Mouse (Mus musculus) myocyte (in vitro differentiated cells): ENCODE results near the gene Acvrl1. TPM values are rescaled to one million over a fixed set of nuclear protein-coding genes. Genes with fewer than 3 reads are reported as not detected.
A peak's percentile ranks its signal among the peaks of the same experiment; 100 is the strongest.

ENCODE experiments used
- H3K27me3 ChIP-seq: one replicate; pipeline ENCODE4 v1.6.1; 2011; ENCODE audit not compliant: control insufficient read depth, insufficient read depth, insufficient read length
- H3K36me3 ChIP-seq: one replicate; pipeline ENCODE4 v1.6.1; 2011; ENCODE audit not compliant: control insufficient read depth, insufficient read depth
- H3K4me2 ChIP-seq: one replicate; pipeline ENCODE4 v1.6.1; 2011; ENCODE audit warnings: low read depth, control low read depth
- H3K4me3 ChIP-seq: one replicate; pipeline ENCODE4 v1.5.1; 2011; ENCODE audit warnings: mild to moderate bottlenecking, control low read depth, moderate library complexity
- H3K79me2 ChIP-seq: one replicate; pipeline ENCODE4 v1.6.1; 2011; ENCODE audit not compliant: control insufficient read depth, insufficient read depth
- H3ac ChIP-seq: one replicate; pipeline ENCODE4 v1.6.1; 2011; ENCODE audit not compliant: control insufficient read depth, insufficient read length
- CEBPB ChIP-seq: IDR thresholded peaks from 2 replicates; pipeline ENCODE4 v1.6.1; 2011; ENCODE audit warnings: mild to moderate bottlenecking, moderate library complexity; ENCODE audit not compliant: poor library complexity, insufficient read depth, severe bottlenecking
- E2F4 ChIP-seq: IDR thresholded peaks from one replicate; pipeline ENCODE4 v1.6.1; 2011; ENCODE audit warnings: mild to moderate bottlenecking, control low read depth, moderate library complexity; ENCODE audit not compliant: insufficient read depth
- MAX ChIP-seq: IDR thresholded peaks from one replicate; pipeline ENCODE4 v1.6.1; 2011; ENCODE audit warnings: low read depth, mild to moderate bottlenecking, control low read depth
- MYOD1 ChIP-seq, 3 experiments: IDR thresholded peaks; one replicate each; pipeline ENCODE4 v1.6.1; 2011; ENCODE audit warnings: control low read depth in 2 of 3, low read depth in 2 of 3, mild to moderate bottlenecking in 2 of 3, moderate library complexity in 1 of 3; ENCODE audit not compliant: insufficient read length in 2 of 3, control insufficient read depth in 1 of 3
- MYOG ChIP-seq, 3 experiments: IDR thresholded peaks; one replicate each; pipeline ENCODE4 v1.6.1; 2011; ENCODE audit warnings: control low read depth in 2 of 3, low read depth in 2 of 3, mild to moderate bottlenecking in 2 of 3; ENCODE audit not compliant: insufficient read length in 2 of 3, control insufficient read depth in 1 of 3, insufficient read depth in 1 of 3
- POLR2A ChIP-seq: IDR thresholded peaks from one replicate; pipeline ENCODE4 v1.6.1; 2011; ENCODE audit warnings: low read depth, mild to moderate bottlenecking, control low read depth, moderate library complexity; ENCODE audit not compliant: insufficient read length
- POLR2AphosphoS2 ChIP-seq: IDR thresholded peaks from one replicate; pipeline ENCODE4 v1.6.1; 2011; ENCODE audit warnings: low read depth, control low read depth; ENCODE audit not compliant: insufficient read length
- REST ChIP-seq: IDR thresholded peaks from one replicate; pipeline ENCODE4 v1.6.1; 2011; ENCODE audit warnings: mild to moderate bottlenecking, control low read depth, moderate library complexity; ENCODE audit not compliant: insufficient read depth, insufficient read length
- SRF ChIP-seq: IDR thresholded peaks from one replicate; pipeline ENCODE4 v1.6.1; 2011; ENCODE audit warnings: low read depth; ENCODE audit not compliant: control insufficient read depth, insufficient read length
- TCF12 ChIP-seq: IDR thresholded peaks from one replicate; pipeline ENCODE4 v1.6.1; 2011; ENCODE audit warnings: mild to moderate bottlenecking, control low read depth; ENCODE audit not compliant: poor library complexity, insufficient read depth, severe bottlenecking
- TCF3 ChIP-seq: IDR thresholded peaks from one replicate; pipeline ENCODE4 v1.6.1; 2011; ENCODE audit warnings: low read depth, control low read depth; ENCODE audit not compliant: insufficient read length
- USF1 ChIP-seq: IDR thresholded peaks from one replicate; pipeline ENCODE4 v1.6.1; 2011; ENCODE audit warnings: low read depth, mild to moderate bottlenecking, control low read depth, moderate library complexity
- polyA plus RNA-seq: library from polyadenylated mRNA; unstranded; fragments of >200 nt; fragmentation: generic; extraction: Trizol; gene quantifications from one replicate; pipeline ENCODE4 v1.2.1, GENCODE M21; 2012; ENCODE audit warnings: missing spikeins

Acvrl1 gene
- polyA plus RNA-seq, 1 experiment, result 0.10 TPM

DNA sequence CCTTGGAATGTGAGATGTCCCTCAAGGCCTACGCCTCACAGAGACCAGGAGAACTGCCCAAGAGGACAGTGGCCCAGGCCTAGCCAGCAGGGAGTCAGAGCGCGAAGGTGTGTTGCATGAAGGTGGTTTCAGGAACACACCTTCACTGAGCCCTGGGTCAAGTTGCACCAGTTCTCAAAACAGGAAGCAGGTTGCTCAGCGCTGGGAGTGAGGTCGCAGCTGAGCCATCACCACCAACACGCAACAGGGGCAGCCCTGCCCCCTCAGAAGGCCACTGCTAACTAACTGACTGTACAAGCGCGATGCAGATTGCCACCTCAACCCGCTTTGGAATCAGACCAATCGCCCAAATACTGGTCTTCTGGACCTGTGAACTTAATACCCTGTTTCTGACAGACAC, 43.8 kb upstream of the Acvrl1 start:
- H3K4me3 ChIP-seq, result no peak overlapping the region
- H3K4me2 ChIP-seq, result no peak overlapping the region
- no peaks in the 10 kb centered on the region for H3K36me3 ChIP-seq
- no peak for TF ChIP-seq REST
- TF ChIP-seq MAX, result no peak
- TF ChIP-seq MYOG (IDR thresholded peaks at IDR 0.05; ENCODE audit: control insufficient read depth in 1 of 3, insufficient read depth in 1 of 3, insufficient read length in 2 of 3, low read depth in 2 of 3), result no peak
- TF ChIP-seq MYOD1 (IDR thresholded peaks at IDR 0.05; ENCODE audit: control insufficient read depth in 1 of 3, insufficient read length in 2 of 3, low read depth in 2 of 3), result no peak
- TF ChIP-seq USF1, result no peak
- no peak for TF ChIP-seq E2F4
- no peak for TF ChIP-seq TCF12
- no peak for TF ChIP-seq CEBPB
- TF ChIP-seq POLR2AphosphoS2, result no peak
- no peak for TF ChIP-seq POLR2A
- TF ChIP-seq TCF3, result no peak
- TF ChIP-seq SRF, result no peak
- no peaks in the 10 kb centered on the region for H3K79me2 ChIP-seq
- no peak overlapping the region for H3ac ChIP-seq
- H3K27me3 ChIP-seq, result peaks cover 56% of the 10 kb centered on the region

DNA sequence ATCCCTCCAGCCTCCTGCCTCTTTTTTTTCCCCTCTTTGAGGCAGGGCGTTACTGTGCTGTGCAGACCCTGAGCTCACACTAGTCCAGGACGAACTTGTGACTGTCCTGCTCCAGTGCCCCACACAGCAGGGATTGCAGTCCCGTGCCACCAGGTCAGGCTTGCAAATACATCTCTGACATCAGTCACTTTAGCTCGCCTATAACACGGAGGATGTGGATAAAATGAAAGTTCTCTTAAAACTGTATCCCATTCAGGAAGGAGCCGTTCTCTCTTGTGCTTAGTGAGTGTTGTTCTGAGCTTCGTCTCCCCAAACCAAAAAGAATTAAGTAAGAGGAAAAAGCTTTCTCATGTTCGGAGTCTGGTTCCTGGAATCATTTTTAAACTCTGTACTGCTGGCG, 41.9 kb upstream of the Acvrl1 start:
- no peak for TF ChIP-seq USF1

DNA sequence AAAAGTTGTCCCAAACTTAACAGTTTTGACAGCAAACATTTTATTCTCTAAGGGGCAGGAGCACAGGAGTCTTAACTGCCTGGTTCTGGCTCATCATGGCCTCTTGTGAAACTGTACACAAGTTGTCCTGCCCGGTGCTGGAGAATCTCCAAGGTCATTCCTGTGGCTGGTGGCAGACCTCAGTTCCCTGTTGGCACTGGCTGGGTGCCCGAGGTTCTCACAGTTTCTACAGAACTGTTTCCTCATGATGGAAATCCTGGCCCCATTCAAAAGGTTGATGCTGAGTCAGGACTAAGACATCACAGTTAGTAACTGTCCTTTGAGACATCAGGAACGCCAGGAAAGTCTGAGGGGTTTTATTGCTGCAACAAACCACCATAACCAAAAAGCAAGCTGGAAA, 41.4 kb upstream of the Acvrl1 start:
- no peaks in the 10 kb centered on the region for H3K79me2 ChIP-seq
- H3ac ChIP-seq, result no peak overlapping the region
- peaks cover 58% of the 10 kb centered on the region for H3K27me3 ChIP-seq
- H3K36me3 ChIP-seq, result no peaks in the 10 kb centered on the region
- peak overlapping the region; percentile 49 for H3K4me2 ChIP-seq
- H3K4me3 ChIP-seq, result no peak overlapping the region
- TF ChIP-seq TCF3, result no peak
- 0 out of 2 replicates have a peak, but pooled peaks have one; percentile 25 for TF ChIP-seq CEBPB

More for the DNA sequence above, 41.9 kb upstream of the Acvrl1 start:
- Histone ChIP-seq H3K4me3 (no peak overlapping the region), H3K79me2 (no peaks in the 10 kb centered on the region), H3K4me2 (peak overlapping the region; percentile 49), H3K27me3 (peaks cover 53% of the 10 kb centered on the region), H3ac (no peak overlapping the region), H3K36me3 (no peaks in the 10 kb centered on the region)

DNA sequence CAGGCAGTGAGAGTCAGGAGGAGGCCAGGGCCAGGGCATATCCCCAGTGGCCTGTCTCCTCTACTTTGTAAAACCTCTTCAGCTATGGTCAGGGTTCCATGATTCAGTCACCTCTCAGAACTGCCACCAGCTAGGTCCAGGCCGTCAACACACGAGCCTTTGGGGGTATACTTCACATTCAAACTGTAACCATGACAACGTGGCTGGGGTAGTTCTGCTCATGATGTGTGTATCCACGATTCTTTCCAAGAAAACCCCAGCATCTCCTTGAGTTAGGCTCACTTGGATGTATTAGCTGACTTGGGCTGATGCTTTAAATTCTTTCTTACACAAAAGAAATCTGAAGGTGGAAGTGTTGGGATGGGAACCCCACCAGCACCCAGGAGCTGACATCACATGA, 40.0 kb upstream of the Acvrl1 start:
- Histone ChIP-seq H3K4me3 (no peak overlapping the region), H3K4me2 (no peak overlapping the region), H3K36me3 (no peaks in the 10 kb centered on the region), H3ac (no peak overlapping the region), H3K27me3 (peaks cover 55% of the 10 kb centered on the region), H3K79me2 (no peaks in the 10 kb centered on the region)
- TF ChIP-seq TCF12 (no peak), MYOG (IDR thresholded peaks at IDR 0.05; ENCODE audit: control insufficient read depth in 1 of 3, insufficient read depth in 1 of 3, insufficient read length in 2 of 3, low read depth in 2 of 3) (no peak)

DNA sequence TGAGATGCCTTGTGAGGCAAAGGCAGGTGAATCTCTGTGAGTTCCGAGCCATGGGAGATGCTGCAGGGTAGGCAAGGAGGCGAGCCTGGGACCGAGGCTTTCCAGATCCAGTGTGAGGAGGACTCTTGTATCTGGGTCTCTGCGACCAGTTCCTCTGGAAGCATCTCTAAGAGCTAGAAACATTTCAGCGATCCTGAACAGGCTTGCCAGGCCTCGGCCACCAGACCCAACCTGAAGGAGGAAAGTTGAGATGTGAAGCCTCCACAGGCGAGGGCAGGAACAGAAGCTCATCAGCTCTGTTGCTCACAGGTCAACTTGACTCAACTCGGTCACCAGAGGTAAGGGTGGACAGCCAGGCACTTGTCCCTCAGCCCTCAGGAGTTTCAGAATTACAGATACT, 36.8 kb upstream of the Acvrl1 start:
- no peaks in the 10 kb centered on the region for H3K36me3 ChIP-seq
- no peaks in the 10 kb centered on the region for H3K79me2 ChIP-seq
- TF ChIP-seq CEBPB (no peak), MAX (no peak), TCF3 (no peak), SRF (no peak), POLR2AphosphoS2 (no peak), TCF12 (no peak), E2F4 (no peak), MYOD1 (IDR thresholded peaks at IDR 0.05; ENCODE audit: control insufficient read depth in 1 of 3, insufficient read length in 2 of 3, low read depth in 2 of 3) (no peak), POLR2A (no peak)
- H3ac ChIP-seq, result no peak overlapping the region
- peaks cover 51% of the 10 kb centered on the region for H3K27me3 ChIP-seq
- H3K4me2 ChIP-seq, result no peak overlapping the region
- no peak overlapping the region for H3K4me3 ChIP-seq

DNA sequence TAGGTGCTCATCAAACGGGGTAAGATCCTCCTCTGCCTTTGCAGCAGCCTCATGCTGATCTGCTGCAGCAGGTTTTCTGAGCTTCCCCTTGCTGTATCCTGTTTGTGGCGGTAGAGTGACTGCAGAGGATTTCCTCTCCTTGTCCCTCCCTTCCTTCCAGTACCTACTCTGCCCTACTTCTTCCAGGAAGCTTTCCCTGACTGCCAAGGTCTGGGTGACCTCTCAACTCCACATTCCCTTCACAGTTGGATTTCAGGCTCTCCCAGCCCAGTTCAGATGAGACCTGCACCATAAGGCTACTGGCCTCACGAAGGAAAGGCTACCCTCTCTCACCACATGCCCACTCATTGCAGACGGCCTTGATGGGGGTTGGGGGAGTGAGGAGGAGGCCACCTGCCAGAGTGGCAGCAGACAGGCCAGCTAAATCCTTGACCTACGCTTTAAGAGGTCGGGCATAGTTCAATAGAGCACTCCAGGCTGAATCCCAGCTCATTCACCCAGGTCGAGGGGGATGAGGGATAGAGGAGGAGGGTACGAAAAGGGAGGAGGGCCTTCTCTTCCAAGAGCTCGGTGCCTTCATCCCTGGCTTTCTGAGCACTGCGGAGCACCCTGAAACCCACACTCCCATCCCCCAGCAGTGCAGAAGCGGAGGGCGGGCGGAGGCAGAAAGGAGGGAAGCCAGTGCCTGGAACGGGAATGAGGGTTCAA, 36.0 kb upstream of the Acvrl1 start:
- peaks cover 51% of the 10 kb centered on the region for H3K27me3 ChIP-seq
- no peaks in the 10 kb centered on the region for H3K36me3 ChIP-seq
- TF ChIP-seq REST, result no peak
- TF ChIP-seq SRF, result no peak
- TF ChIP-seq POLR2A, result no peak
- TF ChIP-seq CEBPB, result no peak
- TF ChIP-seq POLR2AphosphoS2, result no peak
- TF ChIP-seq MYOD1 (IDR thresholded peaks at IDR 0.05; ENCODE audit: control insufficient read depth in 1 of 3, insufficient read length in 2 of 3, low read depth in 2 of 3), result no peak
- TF ChIP-seq MYOG (IDR thresholded peaks at IDR 0.05; ENCODE audit: control insufficient read depth in 1 of 3, insufficient read depth in 1 of 3, insufficient read length in 2 of 3, low read depth in 2 of 3), result no peak
- TF ChIP-seq MAX, result no peak
- no peak for TF ChIP-seq USF1
- no peak for TF ChIP-seq TCF3
- TF ChIP-seq TCF12, result no peak
- TF ChIP-seq E2F4, result no peak
- no peak overlapping the region for H3K4me3 ChIP-seq
- H3K79me2 ChIP-seq, result no peaks in the 10 kb centered on the region
- no peak overlapping the region for H3ac ChIP-seq
- H3K4me2 ChIP-seq, result no peak overlapping the region
